Mouse (Mus musculus) heart, postnatal 0 days (tissue): ENCODE measurements around the gene 1700061G19Rik.

Experiments
- CTCF ChIP-seq: IDR thresholded peaks from 2 replicates; pipeline ENCODE4 v1.5.1; 2016; ENCODE audit warnings: antibody characterized with exemption, control low read depth, low read depth
- EP300 ChIP-seq: IDR thresholded peaks from 2 replicates; pipeline ENCODE4 v1.6.1; 2016; ENCODE audit warnings: antibody characterized with exemption, low read depth

GRCm38 (mm10) chr17:56925998-56926397, 50.7 kb downstream of the 1700061G19Rik start:
- TF ChIP-seq EP300 (no peak), CTCF (no peak)
